Mouse (Mus musculus) G1E-ER4 (cell line): ENCODE data around the gene Clpx. TPM values are rescaled to one million over a fixed set of nuclear protein-coding genes. Genes with fewer than 3 reads are reported as not detected.

Experiments
- GATA1 ChIP-seq: IDR thresholded peaks from one replicate; pipeline ENCODE4 v1.8.0; 2012; ENCODE audit warnings: low read length, inconsistent platforms
- polyA plus RNA-seq: library from polyadenylated mRNA; stranded (reverse); fragments of >175 nt; gene quantifications from 2 replicates; pipeline ENCODE4 v1.2.3, GENCODE M21; 2012

Gene Clpx
- polyA plus RNA-seq, 1 experiment = 25.8 TPM

DNA sequence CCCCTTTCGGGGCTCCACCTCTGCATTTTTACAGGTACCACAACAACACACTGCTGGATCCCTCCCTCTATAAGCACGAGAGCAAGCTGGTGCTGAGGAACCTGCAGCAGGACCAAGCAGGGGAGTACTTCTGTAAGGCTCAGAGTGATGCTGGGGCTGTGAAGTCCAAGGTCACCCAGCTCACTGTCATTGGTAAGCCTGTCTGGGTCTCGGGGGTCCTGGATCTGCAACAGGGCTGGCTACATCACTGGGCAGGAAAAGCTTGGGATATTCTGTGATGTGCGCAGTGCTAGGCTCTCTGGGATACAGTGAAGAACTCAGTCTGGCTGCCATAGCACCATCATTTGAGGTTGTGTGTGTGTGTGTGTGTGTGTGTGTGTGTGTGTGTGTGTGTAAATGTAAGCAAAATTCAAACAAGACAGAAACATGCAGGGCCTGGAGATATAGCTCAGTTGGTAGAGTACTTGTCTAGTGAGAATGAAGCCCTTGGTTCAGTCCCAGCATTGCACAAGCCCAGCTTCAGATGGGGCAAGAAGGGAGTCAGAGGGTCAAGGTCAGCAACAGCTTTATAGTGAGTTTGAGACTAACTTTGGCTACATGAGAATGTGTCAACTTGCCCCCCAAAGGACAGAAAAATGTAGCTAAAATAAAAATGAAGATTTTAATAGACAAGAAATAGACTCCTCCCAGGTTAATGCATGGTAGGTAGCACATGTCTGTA is 18.1 kb upstream of the Clpx start:
- no peak for TF ChIP-seq GATA1

DNA sequence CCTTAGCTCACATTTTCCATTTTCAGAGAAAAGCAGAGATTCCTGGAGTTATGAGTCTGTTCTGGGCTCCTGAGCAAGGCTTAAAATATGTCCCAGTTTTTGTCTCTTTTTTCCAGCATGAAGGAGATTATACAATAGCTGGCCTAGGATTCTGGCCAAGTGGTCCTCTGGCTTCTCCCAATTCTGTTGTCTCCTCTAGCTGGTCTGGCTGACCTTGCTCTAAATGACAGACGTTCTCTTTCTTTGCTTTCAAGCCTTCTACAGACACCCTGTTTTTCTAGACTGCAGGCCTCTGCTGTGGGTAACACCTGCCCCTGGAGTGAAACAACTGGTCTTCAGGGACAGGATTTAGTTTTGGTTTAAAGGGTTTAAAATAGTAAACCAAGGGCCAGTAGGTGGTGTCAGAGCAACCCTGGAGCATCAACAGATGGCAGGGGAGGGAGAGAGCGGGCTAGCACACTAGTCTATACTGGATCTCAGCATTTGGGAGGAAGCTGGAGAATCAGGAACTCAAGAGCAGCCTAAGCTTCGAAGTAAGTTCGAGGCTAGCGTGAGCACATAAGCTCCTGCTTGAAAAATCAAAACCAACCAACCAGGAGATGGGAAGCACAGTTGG is 12.4 kb upstream of the Clpx start:
- TF ChIP-seq GATA1 = no peak

DNA sequence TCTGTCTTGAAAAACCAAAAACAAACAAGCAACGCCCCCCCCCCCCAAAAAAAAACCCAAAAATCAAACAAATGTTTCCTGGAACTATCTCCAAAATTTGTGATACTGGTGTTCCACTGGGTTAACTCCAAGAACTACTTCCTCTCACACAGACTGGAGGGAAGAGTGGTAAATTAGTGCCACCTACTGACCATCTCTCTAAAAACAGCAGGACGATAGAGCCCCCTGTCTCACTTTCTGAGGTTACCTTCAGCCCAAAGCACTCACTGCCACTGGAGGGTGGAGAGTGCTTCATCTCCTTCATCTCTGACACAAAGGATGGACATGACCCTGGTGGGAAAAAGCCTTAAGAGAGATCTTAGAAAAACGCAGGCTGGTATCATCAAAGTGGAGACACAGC is 10.8 kb upstream of the Clpx start:
- no peak for TF ChIP-seq GATA1

DNA sequence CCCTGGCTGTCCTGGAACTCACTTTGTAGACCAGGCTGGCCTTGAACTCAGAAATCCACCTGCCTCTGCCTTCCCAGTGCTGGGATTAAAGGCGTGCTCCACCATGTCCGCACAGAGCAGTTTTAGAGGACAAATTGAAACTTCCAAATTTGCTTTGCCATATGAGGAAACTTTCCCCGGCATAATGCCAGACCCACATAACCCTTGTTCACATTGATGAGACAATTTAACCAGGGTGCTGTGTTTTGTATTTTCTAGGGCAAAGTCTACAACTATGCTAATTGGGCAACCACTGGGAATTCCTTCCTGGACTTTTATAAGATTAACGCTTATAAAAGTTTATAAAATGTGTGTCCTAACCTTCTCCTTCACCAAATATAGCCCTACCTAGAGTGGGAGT is 4.1 kb upstream of the Clpx start:
- no peak for TF ChIP-seq GATA1

DNA sequence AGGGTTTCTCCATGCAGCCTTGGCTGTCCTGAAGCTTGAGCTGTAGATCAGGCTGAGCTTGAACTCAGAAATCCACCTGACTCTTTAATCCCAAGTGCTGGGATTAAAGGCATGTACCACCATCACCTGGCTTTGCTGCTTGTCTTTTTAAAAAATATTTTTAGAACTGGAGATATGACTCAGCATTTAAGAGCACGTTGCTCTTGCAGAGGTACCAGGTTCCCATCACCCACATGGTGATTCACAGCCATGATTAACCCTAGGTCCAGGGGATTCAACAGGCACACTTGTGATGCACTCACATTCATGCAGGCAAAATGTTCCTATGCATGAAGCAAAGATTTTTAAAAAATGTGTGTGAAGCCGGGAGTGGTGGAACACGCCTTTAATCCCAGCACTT is 1.6 kb upstream of the Clpx start:
- no peak for TF ChIP-seq GATA1

DNA sequence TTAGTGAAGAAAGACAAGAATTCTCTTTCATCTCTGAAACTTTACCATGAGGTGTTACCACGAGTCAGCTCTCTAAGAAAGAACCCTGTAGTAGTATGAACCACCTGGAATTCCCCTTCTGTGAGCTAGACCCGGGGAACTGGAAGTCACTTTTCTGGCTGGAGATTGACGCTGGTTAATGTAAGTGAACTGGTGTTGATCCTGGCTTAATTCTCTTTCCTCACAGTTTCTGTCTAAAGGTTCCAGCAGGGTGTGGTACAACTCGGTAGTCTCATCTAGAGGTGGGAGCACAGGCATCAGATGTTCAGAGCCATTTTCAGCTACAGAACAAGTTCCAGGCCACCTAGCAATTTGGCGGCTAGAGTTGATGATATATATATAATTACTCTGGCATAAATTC is 941 bp upstream of the Clpx start:
- no peak for TF ChIP-seq GATA1

DNA sequence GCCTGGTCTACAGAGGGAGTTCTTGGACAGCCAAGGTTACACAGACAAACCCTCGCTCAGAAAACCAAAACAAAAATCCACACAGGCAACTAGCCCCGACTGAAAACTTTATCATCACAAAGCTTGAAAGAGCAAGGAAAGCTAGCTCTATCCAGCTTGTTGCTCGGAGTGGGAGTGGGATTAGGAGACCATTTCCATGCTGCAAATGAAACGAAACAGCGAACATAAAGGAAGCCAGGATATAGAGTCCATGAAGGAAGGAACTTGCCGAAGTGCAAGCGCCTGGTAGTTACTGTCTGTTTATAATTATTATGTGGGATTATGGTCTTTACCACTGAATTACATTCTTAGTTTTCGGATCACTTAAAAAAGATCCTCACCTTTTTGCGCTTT is 484 bp upstream of the Clpx start:
- TF ChIP-seq GATA1 = no peak

DNA sequence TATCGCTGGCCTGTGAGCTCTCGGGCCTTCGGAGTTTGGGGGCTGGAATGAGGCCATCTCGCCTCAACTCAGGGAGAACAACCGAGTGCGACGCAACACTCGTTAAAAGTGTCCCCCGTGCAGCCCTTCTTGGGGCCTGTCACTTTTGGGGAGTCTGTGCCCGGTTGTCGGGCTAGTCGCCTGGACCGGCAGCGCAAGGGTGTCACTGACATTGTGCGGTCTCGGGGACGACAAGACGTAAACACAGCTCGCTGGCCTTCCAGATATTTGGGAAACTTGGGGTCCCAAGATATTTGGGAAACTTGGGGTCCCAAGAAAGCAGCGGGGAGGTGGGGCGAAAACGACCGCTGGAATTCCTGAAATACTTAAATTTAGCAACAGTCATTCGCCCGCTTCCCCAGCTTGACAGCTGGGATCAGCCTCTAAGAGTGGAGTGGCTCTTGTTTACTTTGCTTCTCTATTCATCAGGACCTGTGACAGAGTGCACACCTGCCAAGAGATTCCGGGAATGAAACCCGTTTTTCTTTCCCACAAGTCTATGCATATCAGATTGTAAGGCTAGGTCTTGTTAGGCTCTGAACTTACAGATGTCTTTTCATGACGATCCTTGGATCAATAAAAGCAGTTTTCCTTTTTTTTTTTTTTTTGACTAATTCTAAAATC is 787 bp downstream of the Clpx start:
- TF ChIP-seq GATA1 = no peak

DNA sequence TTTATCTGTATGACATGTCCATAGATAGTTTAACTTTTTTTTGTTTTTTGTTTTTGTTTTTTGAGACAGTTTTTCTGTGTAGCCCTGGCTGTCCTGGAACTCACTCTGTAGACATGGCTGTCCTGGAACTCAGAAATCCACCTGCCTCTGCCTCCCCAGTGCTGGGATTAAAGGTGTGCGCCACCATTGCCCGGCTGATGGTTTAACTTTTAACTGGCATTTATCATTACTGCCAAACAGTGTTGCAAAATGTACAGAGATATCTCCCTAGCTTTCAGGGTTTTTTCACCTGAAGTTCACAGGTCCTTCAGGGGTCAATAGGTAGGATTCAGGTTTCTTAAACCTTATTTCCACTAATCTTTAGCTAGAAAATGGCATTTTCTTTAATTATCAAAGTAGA is 3.0 kb downstream of the Clpx start:
- TF ChIP-seq GATA1 = no peak

DNA sequence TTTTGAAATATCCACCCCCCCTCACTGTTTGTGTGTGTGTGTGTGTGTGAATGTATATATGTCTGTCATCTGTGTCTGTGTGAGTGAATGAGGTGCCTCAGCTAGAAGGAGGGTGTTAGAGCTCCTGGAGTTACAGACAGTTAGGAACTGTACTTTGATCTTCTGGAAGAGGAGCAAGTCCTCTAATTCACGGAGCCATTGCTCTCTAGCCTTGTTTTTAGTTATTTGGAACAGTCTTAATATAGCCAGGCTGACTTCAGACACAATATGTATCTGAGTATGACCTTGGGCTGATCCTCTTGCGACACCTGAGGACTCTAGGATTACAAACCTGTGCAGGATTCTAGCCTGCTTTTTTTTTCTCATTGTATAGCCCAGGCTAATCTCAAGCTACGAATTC is 4.7 kb downstream of the Clpx start:
- TF ChIP-seq GATA1 = no peak

DNA sequence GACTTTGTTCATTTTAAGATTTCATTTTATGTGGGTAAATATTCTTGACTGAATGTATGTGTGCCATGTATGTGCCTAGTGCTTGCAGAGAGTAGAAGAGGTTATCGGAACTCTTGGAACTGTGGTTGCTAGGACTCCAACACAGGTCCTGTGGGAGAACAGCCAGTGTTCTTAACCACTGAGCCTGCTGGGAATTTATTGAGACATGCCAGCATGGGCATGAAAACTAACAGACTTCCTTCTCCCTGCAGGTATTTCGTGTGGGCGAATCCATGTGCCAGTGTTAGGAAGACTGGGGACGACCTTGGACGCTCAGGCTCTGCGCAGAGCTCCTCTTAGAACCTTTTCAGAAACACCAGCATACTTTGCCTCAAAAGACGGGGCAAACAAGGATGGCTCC is 5.6 kb downstream of the Clpx start:
- no peak for TF ChIP-seq GATA1

DNA sequence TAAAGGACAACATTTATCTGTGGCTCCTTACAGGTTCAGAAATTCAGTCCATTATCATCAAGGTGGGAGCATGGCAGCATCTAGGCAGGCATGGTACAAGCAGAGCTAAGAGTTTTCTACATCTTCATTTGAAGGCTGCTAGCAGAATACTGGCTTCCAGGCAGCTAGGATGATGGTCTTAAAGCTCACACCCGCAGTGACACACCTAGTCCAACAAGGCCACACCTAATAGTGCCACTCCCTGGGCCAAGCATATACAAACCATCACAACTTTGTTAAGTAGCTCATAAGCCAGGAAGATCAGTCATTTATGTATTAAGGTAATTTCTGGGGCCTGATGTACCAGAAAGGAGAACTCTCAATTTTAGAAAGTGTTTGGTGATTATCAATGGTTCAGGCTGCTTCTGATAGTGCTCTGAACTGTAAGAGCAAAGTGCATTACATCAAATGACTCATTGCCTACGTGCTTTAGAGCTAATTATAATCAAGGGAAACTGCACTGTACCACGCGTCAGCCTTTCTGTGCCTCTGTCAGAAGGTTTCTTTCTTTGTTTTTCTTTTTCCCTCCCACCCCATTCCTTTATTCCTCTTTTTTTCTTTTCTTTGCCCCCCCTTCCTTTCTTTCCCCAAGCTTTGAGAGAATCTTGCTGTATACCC is 8.4 kb downstream of the Clpx start:
- TF ChIP-seq GATA1 = no peak

DNA sequence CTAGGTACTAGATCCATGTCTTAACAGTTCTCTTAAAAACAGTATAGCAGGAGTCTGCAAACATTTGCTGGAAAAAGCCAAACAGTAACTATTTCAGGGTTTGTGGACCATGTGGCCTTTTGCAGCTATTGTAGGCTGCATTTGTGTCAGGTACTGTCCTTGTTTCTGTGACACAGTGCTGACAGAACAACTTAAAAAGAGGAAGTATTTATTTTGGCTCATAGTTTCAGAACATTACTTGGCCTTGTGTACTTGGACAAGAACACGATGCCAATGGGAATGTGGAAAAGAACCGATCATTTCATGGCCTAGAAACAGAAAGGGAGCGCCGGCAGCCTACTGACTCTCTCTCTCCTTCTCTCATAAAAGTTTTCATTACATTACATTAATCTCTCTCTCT is 9.5 kb downstream of the Clpx start:
- no peak for TF ChIP-seq GATA1

DNA sequence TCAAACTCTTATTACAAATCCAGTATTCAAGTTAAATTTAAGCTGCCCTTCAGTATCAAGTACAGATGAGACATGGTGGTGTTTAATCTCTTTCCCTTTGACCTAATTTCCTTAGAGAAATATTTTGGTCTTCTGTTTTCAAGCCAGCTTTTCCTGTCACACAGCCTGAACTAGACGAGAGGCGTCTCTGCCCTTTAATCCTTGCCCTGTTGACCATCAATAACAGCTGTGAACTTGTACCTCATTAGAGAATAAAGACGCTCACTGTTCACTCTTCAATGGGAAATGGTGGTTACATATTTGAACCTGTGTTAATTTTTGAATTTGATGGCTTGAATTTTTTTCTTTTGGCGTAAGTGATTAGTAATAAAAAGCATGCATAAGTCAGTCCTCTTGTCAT is 10.2 kb downstream of the Clpx start:
- no peak for TF ChIP-seq GATA1

DNA sequence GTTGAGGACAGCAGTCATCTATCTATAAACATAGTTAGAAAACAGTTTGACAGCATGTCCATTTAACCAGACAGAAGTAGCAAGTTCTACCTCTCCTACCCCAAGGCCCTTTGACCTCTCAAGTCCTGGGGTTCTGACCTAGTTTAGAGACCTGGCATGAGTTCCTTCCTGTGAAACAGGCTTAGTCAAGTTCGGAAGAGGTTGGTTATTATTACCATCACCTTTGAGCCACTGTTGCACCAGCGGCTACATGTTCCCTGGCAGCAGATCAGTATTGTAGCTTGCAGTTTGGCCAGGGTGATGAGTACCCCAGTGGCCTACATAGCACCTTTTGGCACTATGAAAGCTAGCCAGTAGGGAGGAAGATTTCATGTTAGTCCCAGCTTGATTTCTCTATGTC is 12.6 kb downstream of the Clpx start:
- TF ChIP-seq GATA1 = no peak

DNA sequence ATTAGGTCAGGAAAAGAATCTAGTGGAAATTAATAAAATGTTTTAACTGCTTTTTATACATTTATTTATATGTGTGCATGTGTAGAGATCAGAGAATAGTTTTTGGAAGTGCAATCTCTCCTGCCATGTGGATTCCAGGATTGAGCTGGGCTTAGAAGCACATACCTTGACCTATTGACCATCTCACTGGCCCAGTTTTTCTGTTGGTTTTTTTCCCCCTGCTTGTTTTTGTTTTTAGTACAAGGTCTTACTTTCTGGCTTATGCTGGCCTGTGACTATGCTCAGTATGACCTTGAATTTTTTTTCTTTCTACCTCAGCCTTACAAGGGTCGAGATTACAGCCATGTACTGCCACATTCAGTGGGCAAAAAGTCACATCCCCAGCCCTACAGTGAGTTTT is 14.0 kb downstream of the Clpx start:
- TF ChIP-seq GATA1 = no peak
